Mouse (Mus musculus): ENCODE data around the gene Lifr. TPM values are rescaled to one million over a fixed set of nuclear protein-coding genes. Genes with fewer than 3 reads are reported as not detected.

Lifr gene
- total and polyA plus RNA-seq, 2 experiments from 2014 or later: 14.9 to 24.0 TPM

GRCm38 (mm10) chr15:7117944-7118343, 27.5 kb downstream of the Lifr start:
- Histone ChIP-seq H3K4me3 (ENCODE audit: low read depth, low read length) (no peak overlapping the region), H3K36me3 (replicated peaks; ENCODE audit: control insufficient read depth, insufficient read depth, low read length) (no peaks in the 10 kb centered on the region), H3K4me1 (ENCODE audit: control insufficient read depth, insufficient read depth) (0 out of 2 replicates have a peak, but pooled peaks cover 5% of the 10 kb centered on the region), H3K27me3 (ENCODE audit: control insufficient read depth, insufficient read depth, low read length) (no peaks in the 10 kb centered on the region), H3K9me3 (replicated peaks; ENCODE audit: control insufficient read depth, low read length) (no peaks in the 10 kb centered on the region), H3K27ac (ENCODE audit: low read depth) (no peak overlapping the region), H3K4me2 (ENCODE audit: low read depth, low read length) (no peak overlapping the region), H3K9ac (replicated peaks; ENCODE audit: low read depth, low read length) (no peak overlapping the region)
- no peak for ATAC-seq (ENCODE audit: insufficient read depth, low read depth)
- TF ChIP-seq CTCF (IDR thresholded peaks at IDR 0.05; ENCODE audit: low read depth) (no peak), EP300 (IDR thresholded peaks at IDR 0.05; ENCODE audit: low read depth) (no peak)
- DNase-seq (ENCODE audit: low spot score): no peak
- WGBS: 87% methylated on average over 6 of the region's 6 CpGs

- H3K36me3 ChIP-seq (replicated peaks; ENCODE audit: control insufficient read depth, insufficient read depth, low read length): no peaks in the 10 kb centered on the region
- H3K4me3 ChIP-seq (ENCODE audit: low read depth, low read length): no peak overlapping the region
- H3K27ac ChIP-seq (ENCODE audit: low read depth): no peak overlapping the region
- H3K9me3 ChIP-seq (replicated peaks; ENCODE audit: control insufficient read depth, low read length): no peaks in the 10 kb centered on the region
- DNase-seq (ENCODE audit: low spot score) (no peak), ATAC-seq (ENCODE audit: insufficient read depth, low read depth) (no peak)
- WGBS: 15% methylated on average over 5 of the region's 5 CpGs
- TF ChIP-seq EP300 (IDR thresholded peaks at IDR 0.05; ENCODE audit: low read depth) (no peak), CTCF (IDR thresholded peaks at IDR 0.05; ENCODE audit: low read depth) (no peak)
- 0 out of 2 replicates have a peak, but pooled peaks cover 5% of the 10 kb centered on the region for H3K4me1 ChIP-seq (ENCODE audit: control insufficient read depth, insufficient read depth)
- H3K9ac ChIP-seq (replicated peaks; ENCODE audit: low read depth, low read length): no peak overlapping the region
- no peak overlapping the region for H3K4me2 ChIP-seq (ENCODE audit: low read depth, low read length)
- no peaks in the 10 kb centered on the region for H3K27me3 ChIP-seq (ENCODE audit: control insufficient read depth, insufficient read depth, low read length)
Measured at GRCm38 (mm10) chr15:7118849-7119248, 28.4 kb downstream of the Lifr start.

- 77% methylated on average over 8 of the region's 8 CpGs for WGBS
- no peaks in the 10 kb centered on the region for H3K9me3 ChIP-seq (replicated peaks; ENCODE audit: control insufficient read depth, low read length)
- H3K4me3 ChIP-seq (ENCODE audit: low read depth, low read length): no peak overlapping the region
- TF ChIP-seq EP300 (IDR thresholded peaks at IDR 0.05; ENCODE audit: low read depth) (no peak), CTCF (IDR thresholded peaks at IDR 0.05; ENCODE audit: low read depth) (no peak)
- DNase-seq (ENCODE audit: low spot score): no peak
- no peak for ATAC-seq (ENCODE audit: insufficient read depth, low read depth)
- H3K4me1 ChIP-seq (ENCODE audit: control insufficient read depth, insufficient read depth): 0 out of 2 replicates have a peak, but pooled peaks cover 5% of the 10 kb centered on the region
- no peak overlapping the region for H3K9ac ChIP-seq (replicated peaks; ENCODE audit: low read depth, low read length)
- no peak overlapping the region for H3K4me2 ChIP-seq (ENCODE audit: low read depth, low read length)
- H3K27ac ChIP-seq (ENCODE audit: low read depth): no peak overlapping the region
- H3K27me3 ChIP-seq (ENCODE audit: control insufficient read depth, insufficient read depth, low read length): no peaks in the 10 kb centered on the region
- no peaks in the 10 kb centered on the region for H3K36me3 ChIP-seq (replicated peaks; ENCODE audit: control insufficient read depth, insufficient read depth, low read length)
Measured at GRCm38 (mm10) chr15:7119930-7120512, 29.6 kb downstream of the Lifr start.

- no peaks in the 10 kb centered on the region for H3K9me3 ChIP-seq (replicated peaks; ENCODE audit: control insufficient read depth, low read length)
- TF ChIP-seq EP300 (IDR thresholded peaks at IDR 0.05; ENCODE audit: low read depth) (no peak), CTCF (IDR thresholded peaks at IDR 0.05; ENCODE audit: low read depth) (no peak)
- H3K4me1 ChIP-seq (ENCODE audit: control insufficient read depth, insufficient read depth): peaks cover 1% of the 10 kb centered on the region; the same call in 1 of the 2 replicates
- no peak overlapping the region for H3K27ac ChIP-seq (ENCODE audit: low read depth)
- no peak overlapping the region for H3K4me3 ChIP-seq (ENCODE audit: low read depth, low read length)
- WGBS: 80% methylated on average over 5 of the region's 5 CpGs
- DNase-seq (ENCODE audit: low spot score) (no peak), ATAC-seq (ENCODE audit: insufficient read depth, low read depth) (no peak)
- no peaks in the 10 kb centered on the region for H3K27me3 ChIP-seq (ENCODE audit: control insufficient read depth, insufficient read depth, low read length)
- H3K9ac ChIP-seq (replicated peaks; ENCODE audit: low read depth, low read length): no peak overlapping the region
- H3K36me3 ChIP-seq (replicated peaks; ENCODE audit: control insufficient read depth, insufficient read depth, low read length): no peaks in the 10 kb centered on the region
- no peak overlapping the region for H3K4me2 ChIP-seq (ENCODE audit: low read depth, low read length)
Measured at GRCm38 (mm10) chr15:7123781-7124450, 33.5 kb downstream of the Lifr start.

GRCm38 (mm10) chr15:7126171-7126570, 35.8 kb downstream of the Lifr start:
- Histone ChIP-seq H3K36me3 (replicated peaks; ENCODE audit: control insufficient read depth, insufficient read depth, low read length) (no peaks in the 10 kb centered on the region), H3K4me1 (ENCODE audit: control insufficient read depth, insufficient read depth) (peaks cover 11% of the 10 kb centered on the region), H3K4me2 (ENCODE audit: low read depth, low read length) (no peak overlapping the region), H3K9me3 (replicated peaks; ENCODE audit: control insufficient read depth, low read length) (no peaks in the 10 kb centered on the region), H3K27me3 (ENCODE audit: control insufficient read depth, insufficient read depth, low read length) (no peaks in the 10 kb centered on the region), H3K4me3 (ENCODE audit: low read depth, low read length) (no peak overlapping the region), H3K27ac (ENCODE audit: low read depth) (no peak overlapping the region), H3K9ac (replicated peaks; ENCODE audit: low read depth, low read length) (no peak overlapping the region)
- ATAC-seq (ENCODE audit: insufficient read depth, low read depth): no peak
- TF ChIP-seq CTCF (IDR thresholded peaks at IDR 0.05; ENCODE audit: low read depth): no peak
- WGBS: 40% methylated on average over 1 of the region's 1 CpGs
- no peak for DNase-seq (ENCODE audit: low spot score)
